Mouse (Mus musculus) ES-Bruce4 (cell line): ENCODE data around the gene Cpox.

ENCODE experiments used
- CTCF ChIP-seq: IDR thresholded peaks from one replicate; pipeline ENCODE4 v1.8.1; 2011; ENCODE audit warnings: low read depth, low read length
- POLR2A ChIP-seq: IDR thresholded peaks from one replicate; pipeline ENCODE4 v1.8.1; 2011; ENCODE audit warnings: low read length; ENCODE audit not compliant: insufficient read depth

DNA sequence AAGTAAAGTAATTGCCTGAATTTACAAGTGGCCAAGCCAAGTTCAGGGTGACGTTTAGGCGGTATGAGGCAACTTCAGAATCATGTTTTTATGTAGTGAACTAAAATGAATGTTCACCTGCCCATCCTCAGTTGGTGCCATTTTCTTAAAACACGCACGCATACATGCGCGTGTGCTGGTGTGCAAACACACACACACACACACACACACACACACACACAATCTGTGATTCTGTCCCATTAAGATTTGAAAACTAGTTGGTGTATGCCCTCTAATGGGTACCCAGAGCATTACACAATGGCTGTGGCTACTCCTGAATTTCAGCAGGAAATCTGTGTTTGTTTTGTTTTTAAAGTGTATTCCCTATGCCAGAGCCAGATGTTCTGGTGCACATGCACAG lies 46.1 kb upstream of the Cpox start:
- TF ChIP-seq POLR2A (no peak), CTCF (no peak)
